Mouse (Mus musculus): ENCODE data around the gene Pcnx.

GRCm38 (mm10) chr12:81936066-81936465 is 76.2 kb downstream of the Pcnx start:
- TF ChIP-seq POLR2A (IDR thresholded peaks at IDR 0.05; ENCODE audit: borderline replicate concordance, low read depth, low read length) (no peak), CTCF (IDR thresholded peaks at IDR 0.05; ENCODE audit: low read depth, low read length) (no peak)
